Mouse (Mus musculus) liver, adult 2 months (tissue): ENCODE results near the gene Camk2n1. TPM values are rescaled to one million over a fixed set of nuclear protein-coding genes. Genes with fewer than 3 reads are reported as not detected.

Source experiments
- DNase-seq: peaks from one replicate; pipeline ENCODE4 v3.0.0-alpha.2; 2011; ENCODE audit warnings: low read depth, low spot score; ENCODE audit errors: extremely low read depth
- H3K27ac ChIP-seq: fragments of 200-500 bp; replicated peaks from 2 replicates; pipeline ENCODE4 v1.5.1; 2012; ENCODE audit warnings: low read depth, mild to moderate bottlenecking, control low read depth, inconsistent platforms, low read length; ENCODE audit not compliant: insufficient read depth
- H3K27me3 ChIP-seq: fragments of 200-500 bp; 2 replicates; pipeline ENCODE4 v1.6.1; 2012; ENCODE audit warnings: mild to moderate bottlenecking, moderate library complexity, low read length, inconsistent platforms; ENCODE audit not compliant: control insufficient read depth, insufficient read depth
- H3K36me3 ChIP-seq: fragments of 200-500 bp; 2 replicates; pipeline ENCODE4 v1.6.1; 2012; ENCODE audit warnings: low read length, inconsistent platforms; ENCODE audit not compliant: control insufficient read depth, insufficient read depth
- H3K4me1 ChIP-seq: fragments of 200-500 bp; 2 replicates; pipeline ENCODE4 v1.6.1; 2011; ENCODE audit warnings: low read length; ENCODE audit not compliant: control insufficient read depth, insufficient read depth
- H3K4me3 ChIP-seq: fragments of 200-500 bp; 2 replicates; pipeline ENCODE4 v1.5.1; 2011; ENCODE audit warnings: low read depth, mild to moderate bottlenecking, control low read depth, low read length, moderate library complexity; ENCODE audit not compliant: insufficient read depth
- H3K79me2 ChIP-seq: fragments of 200-500 bp; 2 replicates; pipeline ENCODE4 v1.6.1; 2012; ENCODE audit warnings: inconsistent platforms, mild to moderate bottlenecking, low read length, moderate library complexity; ENCODE audit not compliant: control insufficient read depth, insufficient read depth
- H3K9ac ChIP-seq: fragments of 200-500 bp; 2 replicates; pipeline ENCODE4 v1.6.1; 2012; ENCODE audit warnings: low read depth, mild to moderate bottlenecking, control low read depth, inconsistent platforms, low read length
- CTCF ChIP-seq: fragments of 200-500 bp; IDR thresholded peaks from 2 replicates; pipeline ENCODE4 v1.5.1; 2011; ENCODE audit warnings: low read depth, low read length, control low read depth
- POLR2A ChIP-seq: fragments of 200-500 bp; IDR thresholded peaks from 2 replicates; pipeline ENCODE4 v1.6.1; 2011; ENCODE audit warnings: low read length, control low read depth; ENCODE audit not compliant: insufficient read depth; ENCODE audit errors: extremely low read depth
- WGBS: fragments of 180-500 bp; shearing (Covaris S2); methylation state at CpG from one replicate; pipeline ENCODE4 v1.1.7; 2018; 5-methylcytosine and 5-hydroxymethylcytosine counted together
- polyA plus RNA-seq: library from polyadenylated mRNA; depleted of rRNA; stranded (reverse); fragments of >200 nt; gene quantifications from 2 replicates; pipeline ENCODE4 v1.2.3, GENCODE M21; 2012
- total RNA-seq: library from RNA; depleted of rRNA; stranded (reverse); fragments of >200 nt; gene quantifications from 2 replicates; pipeline ENCODE4 v1.2.3, GENCODE M21; 2014

Camk2n1 gene
- total and polyA plus RNA-seq, 2 experiments = 15.4 to 40.4 TPM

GRCm38 (mm10) chr4:138460910-138461309 is 6.8 kb downstream of the Camk2n1 start:
- H3K27me3 ChIP-seq = no peaks in the 10 kb centered on the region
- peaks cover 44% of the 10 kb centered on the region for H3K4me1 ChIP-seq
- no peak overlapping the region; the same call in 1 of the 2 replicates for H3K27ac ChIP-seq
- no peak for TF ChIP-seq POLR2A
- no peak for TF ChIP-seq CTCF
- WGBS = 18% methylated on average over 9 of the region's 9 CpGs
- no peak overlapping the region for H3K9ac ChIP-seq
- H3K4me3 ChIP-seq = no peak overlapping the region
- H3K36me3 ChIP-seq = no peaks in the 10 kb centered on the region
- peaks cover 2% of the 10 kb centered on the region; the same call in 1 of the 2 replicates for H3K79me2 ChIP-seq
- DNase-seq = peak; percentile 42

GRCm38 (mm10) chr4:138461471-138461870 is 7.4 kb downstream of the Camk2n1 start:
- Histone ChIP-seq H3K79me2 (0 out of 2 replicates have a peak, but pooled peaks cover under 1% of the 10 kb centered on the region), H3K27ac (no peak overlapping the region), H3K9ac (no peak overlapping the region), H3K27me3 (no peaks in the 10 kb centered on the region), H3K36me3 (no peaks in the 10 kb centered on the region), H3K4me3 (no peak overlapping the region), H3K4me1 (peaks cover 44% of the 10 kb centered on the region)
- no peak for DNase-seq
- TF ChIP-seq CTCF = no peak
- TF ChIP-seq POLR2A = no peak
- 97% methylated on average over 5 of the region's 5 CpGs for WGBS

DNA sequence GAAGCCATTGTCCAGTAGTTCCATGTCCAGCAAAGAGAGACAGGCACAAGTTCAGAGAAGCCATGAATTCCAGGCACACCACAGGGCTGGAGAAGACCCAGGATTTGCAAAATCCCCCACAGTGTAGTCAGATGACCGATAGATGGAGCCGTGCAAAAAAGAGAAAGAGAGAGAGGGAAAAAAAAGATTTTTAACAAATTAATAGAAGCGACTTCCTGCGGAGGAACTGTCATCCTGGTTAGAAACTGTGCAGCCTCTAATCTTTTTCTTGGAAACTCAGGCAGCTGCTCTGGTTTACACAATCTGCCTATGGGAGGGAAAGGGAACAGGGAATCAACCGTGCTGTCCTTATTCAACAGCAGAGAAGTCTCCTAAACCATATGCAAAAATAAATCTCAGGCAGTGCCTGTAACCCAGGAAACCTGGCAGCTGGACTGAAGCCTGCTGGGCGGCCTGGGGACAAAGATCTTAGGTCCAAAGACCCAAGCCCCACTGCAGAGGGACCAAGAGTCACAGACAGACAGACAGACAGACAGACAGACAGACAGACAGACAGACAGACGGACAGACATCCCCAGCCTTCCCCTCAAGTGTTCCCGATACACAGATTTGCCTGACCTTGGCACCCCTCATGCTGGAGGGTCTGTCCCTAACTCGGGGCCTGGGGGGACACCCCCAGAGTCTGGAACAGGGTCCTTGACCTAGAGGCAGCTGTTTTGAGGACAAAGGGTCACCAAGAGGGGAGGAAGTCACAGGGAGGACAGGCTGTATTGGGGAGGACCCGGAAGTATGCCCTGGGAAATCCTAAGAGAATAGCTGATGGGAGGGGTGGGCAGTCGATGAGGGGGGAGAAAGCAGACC is 9.1 kb downstream of the Camk2n1 start:
- DNase-seq = peak; percentile 82
- Histone ChIP-seq H3K36me3 (no peaks in the 10 kb centered on the region), H3K4me1 (peaks cover 41% of the 10 kb centered on the region), H3K9ac (peak overlapping the region; percentile 32), H3K79me2 (no peaks in the 10 kb centered on the region), H3K27me3 (no peaks in the 10 kb centered on the region), H3K4me3 (0 out of 2 replicates have a peak overlapping the region, but pooled peaks have one; percentile 1), H3K27ac (peak overlapping the region; percentile 88)
- 2% methylated on average over 11 of the region's 11 CpGs for WGBS
- no peak for TF ChIP-seq CTCF
- TF ChIP-seq POLR2A = no peak

GRCm38 (mm10) chr4:138463832-138464487 is 9.8 kb downstream of the Camk2n1 start:
- Histone ChIP-seq H3K27ac (peak overlapping the region; percentile 88), H3K9ac (peak overlapping the region; percentile 32; the same call in 1 of the 2 replicates), H3K4me3 (peak overlapping the region; percentile 5; the same call in 1 of the 2 replicates)

DNA sequence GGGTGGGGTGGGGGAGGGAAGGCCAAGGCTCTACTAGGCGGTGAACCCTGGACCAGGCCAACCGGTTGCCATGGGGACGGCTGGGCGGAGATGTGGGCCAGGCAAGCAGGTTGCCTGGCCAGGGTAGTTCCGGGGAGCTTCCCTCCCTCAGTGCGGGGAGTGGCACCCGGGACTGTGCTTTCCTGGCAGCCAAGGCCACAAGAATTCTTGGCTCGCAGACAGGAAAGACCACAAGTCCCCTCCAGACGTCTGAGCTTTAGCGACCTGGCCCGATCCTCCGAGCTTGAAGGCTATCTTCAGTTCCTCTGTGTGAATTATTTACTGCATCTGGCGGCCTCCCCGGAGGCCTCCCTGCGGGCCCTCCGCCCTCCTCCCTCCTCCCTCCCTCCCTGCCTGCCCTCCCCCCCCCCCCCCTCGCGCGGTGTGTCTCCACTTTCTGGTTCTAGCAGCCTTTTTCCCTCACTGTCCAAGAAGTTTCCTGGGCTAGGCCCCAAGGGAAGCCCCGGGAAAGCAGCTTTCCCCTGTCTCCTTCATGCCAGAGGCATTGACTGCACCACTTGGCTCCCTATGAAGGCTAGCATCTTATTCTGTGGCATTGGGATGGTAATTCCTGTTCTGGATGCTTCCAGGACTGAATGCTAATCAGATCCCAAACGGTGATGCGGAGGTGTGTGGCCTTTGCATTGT is 10.7 kb downstream of the Camk2n1 start:
- DNase-seq = peak; percentile 84
- Histone ChIP-seq H3K9ac (peak overlapping the region; percentile 18; the same call in 1 of the 2 replicates), H3K4me3 (peak overlapping the region; percentile 48), H3K4me1 (peaks cover 26% of the 10 kb centered on the region), H3K36me3 (no peaks in the 10 kb centered on the region), H3K79me2 (no peaks in the 10 kb centered on the region), H3K27ac (peak overlapping the region; percentile 74), H3K27me3 (no peaks in the 10 kb centered on the region)
- no peak for TF ChIP-seq CTCF
- TF ChIP-seq POLR2A = no peak
- WGBS = 5% methylated on average over 16 of the region's 22 CpGs

More at GRCm38 (mm10) chr4:138463832-138464487, 9.8 kb downstream of the Camk2n1 start:
- Histone ChIP-seq H3K4me1 (peaks cover 33% of the 10 kb centered on the region), H3K27me3 (no peaks in the 10 kb centered on the region), H3K36me3 (no peaks in the 10 kb centered on the region), H3K79me2 (no peaks in the 10 kb centered on the region)
- DNase-seq = peak; percentile 95
- no peak for TF ChIP-seq POLR2A
- no peak for TF ChIP-seq CTCF
- 1% methylated on average over 11 of the region's 11 CpGs for WGBS
